Mouse (Mus musculus) MEL (cell line): ENCODE measurements around the gene Adprh. TPM values are rescaled to one million over a fixed set of nuclear protein-coding genes. Genes with fewer than 3 reads are reported as not detected.

Experiments
- DNase-seq: peaks from one replicate; pipeline ENCODE4 v3.0.0; 2011; ENCODE audit warnings: low read depth, low spot score
- H3K27ac ChIP-seq: 2 replicates; pipeline ENCODE4 v1.5.1; 2012; ENCODE audit warnings: low read depth, mild to moderate bottlenecking, control low read depth, low read length, moderate library complexity; ENCODE audit not compliant: control insufficient read depth
- H3K27me3 ChIP-seq, 2 experiments: fragments of 150-350 bp in 1 of 2; sonication (generic) in 1 of 2; 2 replicates each; pipeline ENCODE4 v1.6.1; 2012; ENCODE audit warnings: low read length in 2 of 2, mild to moderate bottlenecking in 2 of 2, improper control_type of control experiment in 1 of 2, moderate library complexity in 1 of 2; ENCODE audit not compliant: insufficient read depth in 2 of 2, control insufficient read depth in 1 of 2
- H3K36me3 ChIP-seq, 2 experiments: 2 replicates each; pipeline ENCODE4 v1.6.1; 2012 to 2014; ENCODE audit warnings: low read length in 2 of 2, improper control_type of control experiment in 1 of 2, inconsistent platforms in 1 of 2, mild to moderate bottlenecking in 1 of 2; ENCODE audit not compliant: insufficient read depth in 2 of 2, control insufficient read depth in 1 of 2
- H3K4me1 ChIP-seq, 2 experiments: fragments of 150-350 bp in 1 of 2; sonication (generic) in 1 of 2; 2 replicates each; pipeline ENCODE4 v1.6.1; 2012; ENCODE audit warnings: low read length in 2 of 2, improper control_type of control experiment in 1 of 2, mild to moderate bottlenecking in 1 of 2; ENCODE audit not compliant: insufficient read depth in 2 of 2, control insufficient read depth in 1 of 2
- H3K4me3 ChIP-seq, 2 experiments: fragments of 150-350 bp in 1 of 2; sonication (generic) in 1 of 2; 2 replicates each; pipeline ENCODE4 v1.5.1; 2012; ENCODE audit warnings: low read depth in 2 of 2, low read length in 2 of 2, mild to moderate bottlenecking in 2 of 2, moderate library complexity in 2 of 2, control low read depth in 1 of 2, improper control_type of control experiment in 1 of 2; ENCODE audit not compliant: control insufficient read depth in 1 of 2, insufficient read depth in 1 of 2
- H3K79me2 ChIP-seq: 2 replicates; pipeline ENCODE4 v1.6.1; 2012; ENCODE audit warnings: mild to moderate bottlenecking, low read length, moderate library complexity; ENCODE audit not compliant: control insufficient read depth, poor library complexity, insufficient read depth
- H3K9ac ChIP-seq: 2 replicates; pipeline ENCODE4 v1.6.1; 2012; ENCODE audit warnings: low read depth, mild to moderate bottlenecking, control low read depth, low read length, moderate library complexity; ENCODE audit not compliant: control insufficient read depth, poor library complexity, severe bottlenecking
- H3K9me3 ChIP-seq: fragments of 150-350 bp; sonication (generic); replicated peaks from 2 replicates; pipeline ENCODE4 v1.6.1; 2012; ENCODE audit warnings: mild to moderate bottlenecking, low read length, improper control_type of control experiment, moderate library complexity; ENCODE audit not compliant: insufficient read depth
- BHLHE40 ChIP-seq: IDR thresholded peaks from 2 replicates; pipeline ENCODE4 v1.6.1; 2012; ENCODE audit warnings: low read depth, mild to moderate bottlenecking, inconsistent platforms, low read length, improper control_type of control experiment, borderline replicate concordance
- CHD1 ChIP-seq: IDR thresholded peaks from 2 replicates; pipeline ENCODE4 v1.6.1; 2012; ENCODE audit warnings: low read depth, mild to moderate bottlenecking, inconsistent platforms, low read length, improper control_type of control experiment
- CTCF ChIP-seq, 3 experiments: IDR thresholded peaks in 2 of 3; conservative IDR thresholded peaks in 1 of 3; 2 replicates each; pipeline ENCODE4 v1.5.1; 2011 to 2012; ENCODE audit warnings: low read length in 3 of 3, low read depth in 2 of 3, mild to moderate bottlenecking in 2 of 3, improper control_type of control experiment in 1 of 3, inconsistent platforms in 1 of 3, mixed read lengths in 1 of 3, moderate library complexity in 1 of 3; ENCODE audit not compliant: control insufficient read depth in 1 of 3, insufficient read depth in 1 of 3, poor library complexity in 1 of 3, severe bottlenecking in 1 of 3
- EP300 ChIP-seq, 2 experiments: IDR thresholded peaks; 2 replicates each; pipeline ENCODE4 v1.6.1; 2011; ENCODE audit warnings: improper control_type of control experiment in 2 of 2, low read length in 2 of 2, low read depth in 1 of 2, mild to moderate bottlenecking in 1 of 2
- ETS1 ChIP-seq: IDR thresholded peaks from 2 replicates; pipeline ENCODE4 v1.6.1; 2012; ENCODE audit warnings: low read depth, mild to moderate bottlenecking, inconsistent platforms, low read length, improper control_type of control experiment, moderate library complexity
- GABPA ChIP-seq: IDR thresholded peaks from 2 replicates; pipeline ENCODE4 v1.6.1; 2012; ENCODE audit warnings: low read depth, mild to moderate bottlenecking, inconsistent platforms, low read length, improper control_type of control experiment, moderate library complexity
- JUND ChIP-seq: IDR thresholded peaks from 2 replicates; pipeline ENCODE4 v1.6.1; 2011; ENCODE audit warnings: low read depth, mild to moderate bottlenecking, improper control_type of control experiment, low read length
- KAT2A ChIP-seq: conservative IDR thresholded peaks from 2 replicates; pipeline ENCODE4 v1.6.1; 2012; ENCODE audit warnings: low read depth, low read length, improper control_type of control experiment, inconsistent platforms
- MAFK ChIP-seq: IDR thresholded peaks from 2 replicates; pipeline ENCODE4 v1.6.1; 2011; ENCODE audit warnings: low read depth, mild to moderate bottlenecking, low read length, improper control_type of control experiment, borderline replicate concordance
- MAZ ChIP-seq: IDR thresholded peaks from 2 replicates; pipeline ENCODE4 v1.6.1; 2012; ENCODE audit warnings: low read depth, mild to moderate bottlenecking, inconsistent platforms, low read length, improper control_type of control experiment
- MEF2A ChIP-seq: IDR thresholded peaks from 2 replicates; pipeline ENCODE4 v1.6.1; 2014; ENCODE audit warnings: low read depth, mild to moderate bottlenecking, inconsistent platforms, low read length, improper control_type of control experiment; ENCODE audit not compliant: poor library complexity, insufficient replicate concordance, severe bottlenecking; ENCODE audit errors: extremely low read depth
- MXI1 ChIP-seq: IDR thresholded peaks from 2 replicates; pipeline ENCODE4 v1.6.1; 2011; ENCODE audit warnings: mild to moderate bottlenecking, low read depth, low read length, improper control_type of control experiment
- NRF1 ChIP-seq: IDR thresholded peaks from 2 replicates; pipeline ENCODE4 v1.6.1; 2014; ENCODE audit warnings: low read depth, mild to moderate bottlenecking, inconsistent platforms, low read length, improper control_type of control experiment, moderate library complexity; ENCODE audit not compliant: poor library complexity, insufficient read depth, severe bottlenecking
- POLR2A ChIP-seq, 2 experiments: IDR thresholded peaks; 2 replicates each; pipeline ENCODE4 v1.6.1; 2011 to 2012; ENCODE audit warnings: low read length in 2 of 2, mild to moderate bottlenecking in 2 of 2, control low read depth in 1 of 2, improper control_type of control experiment in 1 of 2, low read depth in 1 of 2, moderate library complexity in 1 of 2; ENCODE audit not compliant: control insufficient read depth in 1 of 2, insufficient read depth in 1 of 2, poor library complexity in 1 of 2
- POLR2AphosphoS2 ChIP-seq: IDR thresholded peaks from 2 replicates; pipeline ENCODE4 v1.6.1; 2011; ENCODE audit warnings: low read length, improper control_type of control experiment
- POLR2AphosphoS5 ChIP-seq: IDR thresholded peaks from 2 replicates; pipeline ENCODE4 v1.6.1; 2012; ENCODE audit warnings: low read depth, borderline replicate concordance, mild to moderate bottlenecking, inconsistent platforms, low read length, moderate library complexity, mixed read lengths
- RAD21 ChIP-seq: IDR thresholded peaks from 2 replicates; pipeline ENCODE4 v1.6.1; 2011; ENCODE audit warnings: mild to moderate bottlenecking, low read depth, low read length, improper control_type of control experiment
- RCOR1 ChIP-seq: IDR thresholded peaks from 2 replicates; pipeline ENCODE4 v1.6.1; 2012; ENCODE audit warnings: low read depth, mild to moderate bottlenecking, inconsistent platforms, low read length, improper control_type of control experiment
- SIN3A ChIP-seq: IDR thresholded peaks from 2 replicates; pipeline ENCODE4 v1.6.1; 2012; ENCODE audit warnings: low read length, improper control_type of control experiment, inconsistent platforms
- SMC3 ChIP-seq: IDR thresholded peaks from 2 replicates; pipeline ENCODE4 v1.6.1; 2011; ENCODE audit warnings: low read depth, low read length, improper control_type of control experiment
- TAL1 ChIP-seq: IDR thresholded peaks from 2 replicates; pipeline ENCODE4 v1.6.1; 2012; ENCODE audit warnings: mild to moderate bottlenecking, inconsistent platforms, low read length, moderate library complexity, mixed read lengths
- TBP ChIP-seq: IDR thresholded peaks from 2 replicates; pipeline ENCODE4 v1.8.0; 2011; ENCODE audit warnings: low read depth, low read length, improper control_type of control experiment
- TCF12 ChIP-seq: IDR thresholded peaks from 2 replicates; pipeline ENCODE4 v1.6.1; 2014; ENCODE audit warnings: low read depth, mild to moderate bottlenecking, inconsistent platforms, low read length, improper control_type of control experiment, moderate library complexity
- UBTF ChIP-seq: IDR thresholded peaks from 2 replicates; pipeline ENCODE4 v1.6.1; 2012; ENCODE audit warnings: low read depth, mild to moderate bottlenecking, inconsistent platforms, low read length, improper control_type of control experiment, moderate library complexity, borderline replicate concordance; ENCODE audit not compliant: insufficient read depth
- USF1 ChIP-seq: IDR thresholded peaks from 2 replicates; pipeline ENCODE4 v1.6.1; 2014; ENCODE audit warnings: low read depth, mild to moderate bottlenecking, inconsistent platforms, low read length, improper control_type of control experiment, moderate library complexity
- USF2 ChIP-seq, 2 experiments: IDR thresholded peaks; 2 replicates each; pipeline ENCODE4 v1.6.1; 2011 to 2012; ENCODE audit warnings: improper control_type of control experiment in 2 of 2, low read length in 2 of 2, borderline replicate concordance in 1 of 2, inconsistent platforms in 1 of 2, low read depth in 1 of 2, mild to moderate bottlenecking in 1 of 2; ENCODE audit not compliant: insufficient read depth in 1 of 2
- ZKSCAN1 ChIP-seq: IDR thresholded peaks from 2 replicates; pipeline ENCODE4 v1.6.1; 2012; ENCODE audit warnings: low read depth, mild to moderate bottlenecking, inconsistent platforms, low read length, improper control_type of control experiment, moderate library complexity
- ZMIZ1 ChIP-seq: IDR thresholded peaks from 2 replicates; pipeline ENCODE4 v1.6.1; 2012; ENCODE audit warnings: low read depth, mild to moderate bottlenecking, inconsistent platforms, low read length, improper control_type of control experiment, moderate library complexity
- ZNF384 ChIP-seq: IDR thresholded peaks from 2 replicates; pipeline ENCODE4 v1.6.1; 2012; ENCODE audit warnings: low read depth, mild to moderate bottlenecking, inconsistent platforms, low read length, improper control_type of control experiment
- polyA plus RNA-seq, 2 experiments: library from polyadenylated mRNA; stranded (reverse) in 1 of 2; unstranded in 1 of 2; fragments of >175 nt in 1 of 2; fragments of >200 nt in 1 of 2; gene quantifications; 2 replicates each; pipeline versions ENCODE4 v1.2.1 to v1.2.4; 2012; ENCODE audit warnings: low replicate concordance in 2 of 2, low read depth in 1 of 2; ENCODE audit not compliant: insufficient read length in 2 of 2, insufficient read depth in 1 of 2, missing spikeins in 1 of 2
- total RNA-seq: library from RNA; depleted of rRNA; stranded (reverse); fragments of 300-350 nt; gene quantifications from 2 replicates; pipeline ENCODE4 v1.2.3, GENCODE M21; 2012

The Adprh gene
- total and polyA plus RNA-seq, 3 experiments, result 20.1 to 86.7 TPM; not detected in 1

GRCm38 (mm10) chr16:38475681-38476311 is 23.3 kb upstream of the Adprh start (continued):
- TF ChIP-seq SMC3, result no peak
- 0 out of 2 replicates have a peak, but pooled peaks have one; percentile 26 for TF ChIP-seq SIN3A
- peak; percentile 69 for TF ChIP-seq ZNF384
- TF ChIP-seq CHD1, result 0 out of 2 replicates have a peak, but pooled peaks have one; percentile 85
- no peak for TF ChIP-seq USF1
- TF ChIP-seq MAZ, result no peak
- TF ChIP-seq POLR2AphosphoS2, result no peak
- no peak for TF ChIP-seq MEF2A
- no peak for TF ChIP-seq JUND
- no peak for TF ChIP-seq RCOR1
- no peak for TF ChIP-seq MAFK
- no peak for TF ChIP-seq NRF1
- no peak for TF ChIP-seq BHLHE40
- TF ChIP-seq ETS1, result no peak
- no peak for TF ChIP-seq TBP
- peak; percentile 18; the same call in 1 of the 2 replicates for TF ChIP-seq MXI1
- TF ChIP-seq USF2 (IDR thresholded peaks at IDR 0.05; ENCODE audit: borderline replicate concordance in 1 of 2, insufficient read depth in 1 of 2, low read depth in 1 of 2, low read length in 2 of 2), result no peak

- Histone ChIP-seq H3K36me3 (peaks cover 0 to 37% of the 10 kb centered on the region in 2 experiments; a peak in 2 of 4 replicates), H3K4me1 (peaks cover 11 to 29% of the 10 kb centered on the region in 2 experiments), H3K27me3 (no peaks in the 10 kb centered on the region), H3K27ac (peak overlapping the region; percentile 93), H3K9ac (peak overlapping the region; percentile 53), H3K9me3 (no peaks in the 10 kb centered on the region), H3K4me3 (peak overlapping the region in 1 of 2 experiments; percentile 31; a peak in 2 of 4 replicates), H3K79me2 (no peaks in the 10 kb centered on the region; the same call in 1 of the 2 replicates)
- peak; percentile 81 for DNase-seq
- no peak for TF ChIP-seq CTCF (IDR thresholded peaks at IDR 0.05 in 2 of 3, conservative IDR thresholded peaks at IDR 0.05 in 1 of 3; ENCODE audit: control insufficient read depth in 1 of 3, insufficient read depth in 1 of 3, low read depth in 2 of 3, low read length in 3 of 3, poor library complexity in 1 of 3, severe bottlenecking in 1 of 3)
- no peak for TF ChIP-seq SMC3
- peak; percentile 54; the same call in 1 of the 2 replicates for TF ChIP-seq MAFK
- TF ChIP-seq CHD1, result no peak
- no peak for TF ChIP-seq JUND
- no peak; the same call in 1 of the 2 replicates for TF ChIP-seq RAD21
- TF ChIP-seq USF1, result no peak
- TF ChIP-seq BHLHE40, result no peak
- no peak for TF ChIP-seq ZKSCAN1
- no peak for TF ChIP-seq POLR2AphosphoS5
- TF ChIP-seq NRF1, result no peak
- TF ChIP-seq ZMIZ1, result 0 out of 2 replicates have a peak, but pooled peaks have one; percentile 54
- TF ChIP-seq GABPA, result no peak
- TF ChIP-seq KAT2A, result no peak
- TF ChIP-seq SIN3A, result 0 out of 2 replicates have a peak, but pooled peaks have one; percentile 39
- TF ChIP-seq EP300 (IDR thresholded peaks at IDR 0.05; ENCODE audit: low read depth in 1 of 2, low read length in 2 of 2), result peak; percentile 69 to 73
- TF ChIP-seq ZNF384, result peak; percentile 83
- TF ChIP-seq TBP, result no peak
- peak; percentile 47 for TF ChIP-seq TAL1
- TF ChIP-seq POLR2A (IDR thresholded peaks at IDR 0.05; ENCODE audit: control insufficient read depth in 1 of 2, insufficient read depth in 1 of 2, low read depth in 1 of 2, low read length in 2 of 2, poor library complexity in 1 of 2), result 0 out of 4 replicates have a peak, but pooled peaks of 1 of the 2 experiments have one; percentile 27
- TF ChIP-seq USF2 (IDR thresholded peaks at IDR 0.05; ENCODE audit: borderline replicate concordance in 1 of 2, insufficient read depth in 1 of 2, low read depth in 1 of 2, low read length in 2 of 2), result no peak
- no peak for TF ChIP-seq UBTF
- peak; percentile 51; the same call in 1 of the 2 replicates for TF ChIP-seq TCF12
These were observed 22.3 kb upstream of the Adprh start for GRCm38 (mm10) chr16:38474677-38475286.
